Mouse (Mus musculus) CH12.LX (cell line): Measurements from ENCODE around the gene Rora. TPM values are rescaled to one million over a fixed set of nuclear protein-coding genes. Genes with fewer than 3 reads are reported as not detected.

Experiments
- DNase-seq: peaks from one replicate; pipeline ENCODE4 v3.0.0-alpha.2; 2013; ENCODE audit errors: extremely low read depth
- H3K27ac ChIP-seq: 2 replicates; pipeline ENCODE4 v1.5.1; 2012; ENCODE audit warnings: low read depth, mild to moderate bottlenecking, control low read depth, moderate library complexity; ENCODE audit not compliant: insufficient read depth
- H3K27me3 ChIP-seq: replicated peaks from 2 replicates; pipeline ENCODE3; 2012; ENCODE audit warnings: inconsistent platforms
- H3K36me3 ChIP-seq, 2 experiments: replicated peaks in 1 of 2; 2 replicates each; pipeline versions ENCODE3 to v1.6.1; 2012; ENCODE audit warnings: inconsistent platforms in 1 of 2, low read length in 1 of 2, mild to moderate bottlenecking in 1 of 2, mixed read lengths in 1 of 2, moderate library complexity in 1 of 2; ENCODE audit not compliant: control insufficient read depth in 1 of 2, insufficient read depth in 1 of 2
- H3K4me1 ChIP-seq, 2 experiments: 2 replicates each; pipeline ENCODE4 v1.6.1; 2012; ENCODE audit warnings: inconsistent platforms in 1 of 2, moderate library complexity in 1 of 2; ENCODE audit not compliant: insufficient read depth in 2 of 2, control insufficient read depth in 1 of 2
- H3K4me2 ChIP-seq: 2 replicates; pipeline ENCODE4 v1.6.1; 2012; ENCODE audit warnings: low read depth, mild to moderate bottlenecking, control low read depth; ENCODE audit not compliant: poor library complexity, insufficient read depth, severe bottlenecking
- H3K4me3 ChIP-seq, 3 experiments: fragments of 150-350 bp in 1 of 3; sonication (generic) in 1 of 3; replicated peaks in 1 of 3; 2 replicates each; pipeline versions ENCODE3 to v1.5.1; 2011 to 2012; ENCODE audit warnings: low read depth in 2 of 3, low read length in 2 of 3, mild to moderate bottlenecking in 2 of 3, moderate library complexity in 2 of 3, control low read depth in 1 of 3, improper control_type of control experiment in 1 of 3, inconsistent platforms in 1 of 3, mixed read lengths in 1 of 3; ENCODE audit not compliant: poor library complexity in 1 of 3
- H3K79me2 ChIP-seq: replicated peaks from 2 replicates; pipeline ENCODE4 v1.6.1; 2012; ENCODE audit warnings: mild to moderate bottlenecking, moderate library complexity; ENCODE audit not compliant: control insufficient read depth, poor library complexity, insufficient read depth, severe bottlenecking; ENCODE audit errors: extremely low read depth
- H3K9ac ChIP-seq: 2 replicates; pipeline ENCODE4 v1.6.1; 2012; ENCODE audit warnings: low read depth, mild to moderate bottlenecking, control low read depth, moderate library complexity; ENCODE audit not compliant: insufficient read depth
- H3K9me3 ChIP-seq: replicated peaks from 2 replicates; pipeline ENCODE3; 2012; ENCODE audit warnings: low read length, inconsistent platforms, mixed read lengths
- BHLHE40 ChIP-seq: IDR thresholded peaks from 2 replicates; pipeline ENCODE4 v1.6.1; 2011; ENCODE audit warnings: mild to moderate bottlenecking, low read depth, low read length, improper control_type of control experiment
- CHD2 ChIP-seq: IDR thresholded peaks from 2 replicates; pipeline ENCODE4 v1.6.1; 2011; ENCODE audit warnings: low read length, improper control_type of control experiment
- E2F4 ChIP-seq: IDR thresholded peaks from 2 replicates; pipeline ENCODE4 v1.6.1; 2011; ENCODE audit warnings: low read depth, low read length, improper control_type of control experiment; ENCODE audit not compliant: insufficient replicate concordance
- EP300 ChIP-seq: IDR thresholded peaks from 2 replicates; pipeline ENCODE4 v1.6.1; 2011; ENCODE audit warnings: low read length, improper control_type of control experiment
- GABPA ChIP-seq: IDR thresholded peaks from 2 replicates; pipeline ENCODE4 v1.6.1; 2012; ENCODE audit warnings: low read depth, low read length, improper control_type of control experiment, inconsistent platforms; ENCODE audit not compliant: insufficient replicate concordance
- KAT2A ChIP-seq: IDR thresholded peaks from 2 replicates; pipeline ENCODE4 v1.6.1; 2012; ENCODE audit warnings: low read length, improper control_type of control experiment, inconsistent platforms; ENCODE audit not compliant: insufficient replicate concordance
- MAFK ChIP-seq: IDR thresholded peaks from 2 replicates; pipeline ENCODE4 v1.6.1; 2011; ENCODE audit warnings: low read length, improper control_type of control experiment; ENCODE audit not compliant: insufficient replicate concordance
- MEF2A ChIP-seq: IDR thresholded peaks from 2 replicates; pipeline ENCODE4 v1.6.1; 2014; ENCODE audit warnings: low read depth, mild to moderate bottlenecking, inconsistent platforms, low read length, improper control_type of control experiment, borderline replicate concordance
- MXI1 ChIP-seq: IDR thresholded peaks from 2 replicates; pipeline ENCODE4 v1.6.1; 2011; ENCODE audit warnings: mild to moderate bottlenecking, low read depth, low read length, improper control_type of control experiment
- MYC ChIP-seq: IDR thresholded peaks from 2 replicates; pipeline ENCODE4 v1.6.1; 2011; ENCODE audit warnings: low read depth, mild to moderate bottlenecking, improper control_type of control experiment, low read length
- NELFE ChIP-seq: IDR thresholded peaks from 2 replicates; pipeline ENCODE4 v1.6.1; 2011; ENCODE audit warnings: low read depth, low read length, improper control_type of control experiment
- POLR2AphosphoS2 ChIP-seq: IDR thresholded peaks from 2 replicates; pipeline ENCODE4 v1.6.1; 2011; ENCODE audit warnings: low read depth, low read length, improper control_type of control experiment
- RCOR1 ChIP-seq: conservative IDR thresholded peaks from 2 replicates; pipeline ENCODE4 v1.6.1; 2012; ENCODE audit warnings: low read depth, mild to moderate bottlenecking, inconsistent platforms, low read length, improper control_type of control experiment
- SMC3 ChIP-seq: IDR thresholded peaks from 2 replicates; pipeline ENCODE4 v1.6.1; 2011; ENCODE audit warnings: low read depth, low read length, improper control_type of control experiment
- TCF12 ChIP-seq: IDR thresholded peaks from 2 replicates; pipeline ENCODE4 v1.6.1; 2014; ENCODE audit warnings: low read depth, mild to moderate bottlenecking, inconsistent platforms, low read length, improper control_type of control experiment
- UBTF ChIP-seq: IDR thresholded peaks from 2 replicates; pipeline ENCODE4 v1.6.1; 2012; ENCODE audit warnings: low read depth, mild to moderate bottlenecking, inconsistent platforms, low read length, improper control_type of control experiment, moderate library complexity
- USF1 ChIP-seq: IDR thresholded peaks from 2 replicates; pipeline ENCODE4 v1.6.1; 2014; ENCODE audit warnings: low read depth, mild to moderate bottlenecking, inconsistent platforms, low read length, improper control_type of control experiment
- ZC3H11A ChIP-seq: IDR thresholded peaks from 2 replicates; pipeline ENCODE4 v1.6.1; 2012; ENCODE audit warnings: low read depth, mild to moderate bottlenecking, inconsistent platforms, low read length, improper control_type of control experiment
- dilution Hi-C: fragments of 300-500 bp; cut with MboI; formaldehyde crosslinking; loops from 2 replicates; pipeline ENCODE4 v1.14.3; 2020; ENCODE audit warnings: low sequenced_read_pairs; ENCODE audit not compliant: extremely low pct_unique_long_range_greater_than_20kb, extremely low pct_ligation_motif_present
- in situ Hi-C: fragments of 300-500 bp; cut with MboI; formaldehyde crosslinking; loops from 3 replicates; pipeline ENCODE4 v1.14.3; 2019; ENCODE audit warnings: low sequenced_read_pairs, low pct_ligation_motif_present, low pct_unique_long_range_greater_than_20kb, mixed read lengths
- polyA plus RNA-seq: library from polyadenylated mRNA; unstranded; fragments of >175 nt; gene quantifications from 2 replicates; pipeline ENCODE4 v1.2.1, GENCODE M21; 2012; ENCODE audit warnings: low read depth; ENCODE audit not compliant: insufficient read length
- total RNA-seq, 2 experiments: library from RNA; depleted of rRNA; stranded (reverse); fragments of 300-350 nt in 1 of 2; fragments of >200 nt in 1 of 2; gene quantifications; 2 replicates each; pipeline ENCODE4 v1.2.3; 2012 to 2014

Gene Rora
- total and polyA plus RNA-seq, 3 experiments = 0.36 to 0.66 (median 0.64) TPM

DNA sequence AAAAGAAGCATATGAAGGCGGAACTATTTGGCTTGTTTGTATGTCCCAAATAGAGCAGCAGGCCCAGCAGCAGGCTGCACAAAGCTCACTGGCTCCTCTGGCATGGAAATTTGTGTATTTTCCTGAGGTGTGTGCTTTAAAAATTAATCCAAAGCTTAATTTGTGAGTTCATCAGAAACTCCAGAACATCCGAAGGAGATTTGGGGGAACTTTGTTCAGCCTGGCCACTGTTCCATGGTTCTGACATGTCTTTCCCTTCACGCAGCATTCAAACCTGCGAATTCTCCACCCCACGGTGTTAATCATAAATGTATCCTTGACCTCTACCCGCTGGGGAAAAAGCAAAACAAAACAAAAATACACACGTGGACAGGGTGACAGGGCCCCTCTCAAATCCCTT, 381.9 kb downstream of the Rora start:
- Histone ChIP-seq H3K27me3 (no peaks in the 10 kb centered on the region), H3K4me2 (no peak overlapping the region), H3K4me3 (no peak overlapping the region), H3K79me2 (no peaks in the 10 kb centered on the region), H3K4me1 (no peaks in the 10 kb centered on the region), H3K9ac (no peak overlapping the region), H3K9me3 (peaks cover 41% of the 10 kb centered on the region), H3K36me3 (no peaks in the 10 kb centered on the region), H3K27ac (no peak overlapping the region)
- dilution Hi-C loops (no loop called here), in situ Hi-C loops (no loop called here)
- TF ChIP-seq UBTF (no peak), POLR2AphosphoS2 (no peak), RCOR1 (no peak), GABPA (no peak), ZC3H11A (no peak), MYC (no peak), NELFE (no peak)
- DNase-seq = no peak

DNA sequence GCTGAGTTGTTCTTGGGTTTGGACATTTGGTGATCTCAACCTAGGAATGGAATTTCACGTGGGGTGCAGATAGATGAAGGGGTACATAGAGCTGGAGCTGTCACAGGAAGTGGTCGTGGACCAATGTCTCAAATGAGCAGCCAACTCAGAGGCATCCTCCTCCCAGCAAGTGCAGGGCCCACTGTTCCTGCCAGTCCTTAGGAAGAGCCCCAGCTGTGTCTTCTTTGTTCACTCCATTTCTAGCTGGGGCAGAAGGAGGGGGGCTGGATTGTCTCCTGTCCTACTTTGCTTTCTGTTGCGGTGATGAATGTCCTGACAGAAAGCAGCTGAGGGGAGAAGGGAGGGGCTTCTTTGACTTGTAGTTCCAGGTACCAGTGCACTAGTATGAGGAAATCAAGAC, 382.7 kb downstream of the Rora start:
- dilution Hi-C loops (no loop called here), in situ Hi-C loops (no loop called here)
- H3K4me3 ChIP-seq = no peak overlapping the region
- no peaks in the 10 kb centered on the region for H3K4me1 ChIP-seq
- H3K27me3 ChIP-seq = no peaks in the 10 kb centered on the region
- no peak for TF ChIP-seq MXI1
- no peak for TF ChIP-seq UBTF
- no peak for TF ChIP-seq MAFK
- no peak for TF ChIP-seq MEF2A
- no peak for TF ChIP-seq ZC3H11A
- TF ChIP-seq TCF12 = no peak
- no peak for TF ChIP-seq KAT2A
- TF ChIP-seq BHLHE40 = no peak
- no peak for TF ChIP-seq USF1
- no peak for TF ChIP-seq EP300
- TF ChIP-seq MYC = no peak
- TF ChIP-seq CHD2 = no peak
- TF ChIP-seq SMC3 = no peak
- no peak for TF ChIP-seq POLR2AphosphoS2
- no peak for TF ChIP-seq E2F4
- no peak overlapping the region for H3K4me2 ChIP-seq
- H3K9me3 ChIP-seq = peaks cover 44% of the 10 kb centered on the region
- no peak overlapping the region for H3K27ac ChIP-seq
- DNase-seq = no peak
- H3K9ac ChIP-seq = no peak overlapping the region
- H3K79me2 ChIP-seq = no peaks in the 10 kb centered on the region
- no peaks in the 10 kb centered on the region for H3K36me3 ChIP-seq
